Mouse (Mus musculus) urinary bladder, postnatal 36 days (tissue): Measurements from ENCODE around the gene Prol1.
"Not testable (repeated sequence)": the region's sequence is repeated elsewhere in the genome, so short reads cannot be mapped to it uniquely, and the experiment has no call there.

Experiments
- DNase-seq, 2 experiments: peaks; one replicate each; pipeline ENCODE4 v3.0.0; 2022; ENCODE audit warnings: low spot score in 2 of 2, mixed read lengths in 1 of 2

Gene Prol1

GRCm38 (mm10) chr5:88317012-88317411 lies at the start of gene Prol1:
Gene Prol1, plus strand, starts transcription at chr5:88317312.
- no peak for DNase-seq

GRCm38 (mm10) chr5:88268619-88269018 lies 48.5 kb upstream of the Prol1 start, which contains the start of gene Gm7714:
Gene Gm7714, plus strand, starts transcription at chr5:88268919.
- DNase-seq: no peak

- DNase-seq: not testable (repeated sequence)
Observed at GRCm38 (mm10) chr5:88311307-88311706, 5.8 kb upstream of the Prol1 start.

- not testable (repeated sequence) for DNase-seq
Observed at GRCm38 (mm10) chr5:88348533-88348932, 31.4 kb downstream of the Prol1 start.

GRCm38 (mm10) chr5:88364768-88365167 lies 47.7 kb downstream of the Prol1 start:
- DNase-seq: no peak

- no peak for DNase-seq
Observed at GRCm38 (mm10) chr5:88366886-88367285, 49.8 kb downstream of the Prol1 start.

- DNase-seq: no peak
Observed at GRCm38 (mm10) chr5:88370578-88371232, 53.6 kb downstream of the Prol1 start.

GRCm38 (mm10) chr5:88372563-88372962 lies 55.5 kb downstream of the Prol1 start:
- no peak for DNase-seq

- no peak for DNase-seq
Observed at GRCm38 (mm10) chr5:88375808-88376207, 58.7 kb downstream of the Prol1 start, which contains the start of gene Amtn. Gene Amtn, plus strand, starts transcription at chr5:88376108.
